Mouse (Mus musculus): ENCODE data around the gene Timp3. TPM values are rescaled to one million over a fixed set of nuclear protein-coding genes. Genes with fewer than 3 reads are reported as not detected.

The Timp3 gene
- polyA plus RNA-seq, 1 experiment from 2014 or later, result 53.9 TPM

GRCm38 (mm10) chr10:86293880-86294279 lies 6.3 kb upstream of the Timp3 start:
- ATAC-seq (ENCODE audit: insufficient number of reproducible peaks, low FRiP score, low TSS enrichment, low read depth) (no peak), DNase-seq (ENCODE audit: low spot score) (no peak)
- Histone ChIP-seq H3K9me3 (ENCODE audit: control insufficient read depth, low read length) (no peaks in the 10 kb centered on the region), H3K36me3 (ENCODE audit: control insufficient read depth, insufficient read depth, low read length) (no peaks in the 10 kb centered on the region), H3K4me3 (ENCODE audit: low read depth, low read length) (no peak overlapping the region), H3K27me3 (ENCODE audit: control insufficient read depth, insufficient read depth, low read length) (no peaks in the 10 kb centered on the region), H3K9ac (ENCODE audit: low read length) (no peak overlapping the region), H3K4me2 (ENCODE audit: low read depth, severe bottlenecking) (no peak overlapping the region), H3K4me1 (ENCODE audit: control insufficient read depth, insufficient read depth, low read length) (peaks cover 15% of the 10 kb centered on the region), H3K27ac (replicated peaks; ENCODE audit: low read depth, low read length) (no peak overlapping the region; the same call in 1 of the 2 replicates)
- 82% methylated on average over 1 of the region's 1 CpGs for WGBS

- Histone ChIP-seq H3K36me3 (ENCODE audit: control insufficient read depth, insufficient read depth, low read length) (no peaks in the 10 kb centered on the region), H3K9me3 (ENCODE audit: control insufficient read depth, low read length) (no peaks in the 10 kb centered on the region), H3K4me3 (ENCODE audit: low read depth, low read length) (no peak overlapping the region), H3K4me2 (ENCODE audit: low read depth, severe bottlenecking) (peak overlapping the region; percentile 49), H3K4me1 (ENCODE audit: control insufficient read depth, insufficient read depth, low read length) (peaks cover 15% of the 10 kb centered on the region), H3K27ac (replicated peaks; ENCODE audit: low read depth, low read length) (peak overlapping the region; percentile 94), H3K9ac (ENCODE audit: low read length) (peak overlapping the region; percentile 45; the same call in 1 of the 2 replicates), H3K27me3 (ENCODE audit: control insufficient read depth, insufficient read depth, low read length) (no peaks in the 10 kb centered on the region)
- ATAC-seq (ENCODE audit: insufficient number of reproducible peaks, low FRiP score, low TSS enrichment, low read depth) (peak; percentile 81), DNase-seq (ENCODE audit: low spot score) (peak; percentile 70)
- 52% methylated on average over 10 of the region's 10 CpGs for WGBS
Observed at GRCm38 (mm10) chr10:86294599-86295365, 5.4 kb upstream of the Timp3 start.

- H3K27ac ChIP-seq (replicated peaks; ENCODE audit: low read depth, low read length), result peak overlapping the region; percentile 94
- H3K4me1 ChIP-seq (ENCODE audit: control insufficient read depth, insufficient read depth, low read length), result peaks cover 15% of the 10 kb centered on the region
- no peaks in the 10 kb centered on the region for H3K36me3 ChIP-seq (ENCODE audit: control insufficient read depth, insufficient read depth, low read length)
- H3K4me2 ChIP-seq (ENCODE audit: low read depth, severe bottlenecking), result peak overlapping the region; percentile 49
- 6% methylated on average over 13 of the region's 13 CpGs for WGBS
- H3K9me3 ChIP-seq (ENCODE audit: control insufficient read depth, low read length), result no peaks in the 10 kb centered on the region
- H3K4me3 ChIP-seq (ENCODE audit: low read depth, low read length), result 0 out of 2 replicates have a peak overlapping the region, but pooled peaks have one; percentile 7
- DNase-seq (ENCODE audit: low spot score), result peak; percentile 80
- no peak overlapping the region; the same call in none of the 2 replicates for H3K9ac ChIP-seq (ENCODE audit: low read length)
- peak; percentile 77 for ATAC-seq (ENCODE audit: insufficient number of reproducible peaks, low FRiP score, low TSS enrichment, low read depth)
- H3K27me3 ChIP-seq (ENCODE audit: control insufficient read depth, insufficient read depth, low read length), result no peaks in the 10 kb centered on the region
Observed at GRCm38 (mm10) chr10:86295454-86296098, 4.6 kb upstream of the Timp3 start.

GRCm38 (mm10) chr10:86296111-86296510 lies 4.1 kb upstream of the Timp3 start:
- DNase-seq (ENCODE audit: low spot score) (peak; percentile 92), ATAC-seq (ENCODE audit: insufficient number of reproducible peaks, low FRiP score, low TSS enrichment, low read depth) (peak; percentile 36; the same call in 1 of the 2 replicates)
- Histone ChIP-seq H3K4me2 (ENCODE audit: low read depth, severe bottlenecking) (peak overlapping the region; percentile 49), H3K9me3 (ENCODE audit: control insufficient read depth, low read length) (no peaks in the 10 kb centered on the region), H3K36me3 (ENCODE audit: control insufficient read depth, insufficient read depth, low read length) (no peaks in the 10 kb centered on the region), H3K27me3 (ENCODE audit: control insufficient read depth, insufficient read depth, low read length) (no peaks in the 10 kb centered on the region), H3K4me3 (ENCODE audit: low read depth, low read length) (0 out of 2 replicates have a peak overlapping the region, but pooled peaks have one; percentile 7), H3K27ac (replicated peaks; ENCODE audit: low read depth, low read length) (peak overlapping the region; percentile 94), H3K9ac (ENCODE audit: low read length) (no peak overlapping the region; the same call in 1 of the 2 replicates), H3K4me1 (ENCODE audit: control insufficient read depth, insufficient read depth, low read length) (peaks cover 15% of the 10 kb centered on the region)
- 1% methylated on average over 14 of the region's 14 CpGs for WGBS

- Histone ChIP-seq H3K9ac (ENCODE audit: low read length) (no peak overlapping the region), H3K4me3 (ENCODE audit: low read depth, low read length) (no peak overlapping the region), H3K27me3 (ENCODE audit: control insufficient read depth, insufficient read depth, low read length) (no peaks in the 10 kb centered on the region), H3K4me1 (ENCODE audit: control insufficient read depth, insufficient read depth, low read length) (peaks cover 18% of the 10 kb centered on the region), H3K9me3 (ENCODE audit: control insufficient read depth, low read length) (no peaks in the 10 kb centered on the region), H3K27ac (replicated peaks; ENCODE audit: low read depth, low read length) (no peak overlapping the region), H3K4me2 (ENCODE audit: low read depth, severe bottlenecking) (no peak overlapping the region), H3K36me3 (ENCODE audit: control insufficient read depth, insufficient read depth, low read length) (no peaks in the 10 kb centered on the region)
- DNase-seq (ENCODE audit: low spot score) (no peak), ATAC-seq (ENCODE audit: insufficient number of reproducible peaks, low FRiP score, low TSS enrichment, low read depth) (no peak)
- WGBS, result 95% methylated on average over 2 of the region's 2 CpGs
Observed at GRCm38 (mm10) chr10:86297307-86297706, 2.9 kb upstream of the Timp3 start.

GRCm38 (mm10) chr10:86298326-86298725 lies 1.8 kb upstream of the Timp3 start:
- ATAC-seq (ENCODE audit: insufficient number of reproducible peaks, low FRiP score, low TSS enrichment, low read depth) (no peak), DNase-seq (ENCODE audit: low spot score) (no peak)
- Histone ChIP-seq H3K9ac (ENCODE audit: low read length) (no peak overlapping the region), H3K36me3 (ENCODE audit: control insufficient read depth, insufficient read depth, low read length) (no peaks in the 10 kb centered on the region), H3K4me3 (ENCODE audit: low read depth, low read length) (no peak overlapping the region), H3K4me2 (ENCODE audit: low read depth, severe bottlenecking) (no peak overlapping the region), H3K9me3 (ENCODE audit: control insufficient read depth, low read length) (no peaks in the 10 kb centered on the region), H3K27me3 (ENCODE audit: control insufficient read depth, insufficient read depth, low read length) (no peaks in the 10 kb centered on the region), H3K27ac (replicated peaks; ENCODE audit: low read depth, low read length) (no peak overlapping the region), H3K4me1 (ENCODE audit: control insufficient read depth, insufficient read depth, low read length) (peaks cover 25% of the 10 kb centered on the region)
- 83% methylated on average over 6 of the region's 6 CpGs for WGBS

- H3K4me1 ChIP-seq (ENCODE audit: control insufficient read depth, insufficient read depth, low read length), result peaks cover 22% of the 10 kb centered on the region
- no peak overlapping the region for H3K27ac ChIP-seq (replicated peaks; ENCODE audit: low read depth, low read length)
- H3K4me3 ChIP-seq (ENCODE audit: low read depth, low read length), result peak overlapping the region; percentile 73
- H3K9ac ChIP-seq (ENCODE audit: low read length), result peak overlapping the region; percentile 41
- peak overlapping the region; percentile 89 for H3K4me2 ChIP-seq (ENCODE audit: low read depth, severe bottlenecking)
- no peaks in the 10 kb centered on the region for H3K9me3 ChIP-seq (ENCODE audit: control insufficient read depth, low read length)
- no peaks in the 10 kb centered on the region for H3K27me3 ChIP-seq (ENCODE audit: control insufficient read depth, insufficient read depth, low read length)
- H3K36me3 ChIP-seq (ENCODE audit: control insufficient read depth, insufficient read depth, low read length), result no peaks in the 10 kb centered on the region; the same call in 1 of the 2 replicates
- ATAC-seq (ENCODE audit: insufficient number of reproducible peaks, low FRiP score, low TSS enrichment, low read depth) (no peak), DNase-seq (ENCODE audit: low spot score) (no peak)
- 33% methylated on average over 6 of the region's 6 CpGs for WGBS
Observed at GRCm38 (mm10) chr10:86299795-86300194, 377 bp upstream of the Timp3 start.

GRCm38 (mm10) chr10:86301117-86301490 lies 932 bp downstream of the Timp3 start:
- under 1% methylated on average over 10 of the region's 10 CpGs for WGBS
- Histone ChIP-seq H3K4me2 (ENCODE audit: low read depth, severe bottlenecking) (peak overlapping the region; percentile 89), H3K36me3 (ENCODE audit: control insufficient read depth, insufficient read depth, low read length) (no peaks in the 10 kb centered on the region; the same call in 1 of the 2 replicates), H3K9me3 (ENCODE audit: control insufficient read depth, low read length) (no peaks in the 10 kb centered on the region), H3K27me3 (ENCODE audit: control insufficient read depth, insufficient read depth, low read length) (no peaks in the 10 kb centered on the region), H3K9ac (ENCODE audit: low read length) (peak overlapping the region; percentile 81), H3K27ac (replicated peaks; ENCODE audit: low read depth, low read length) (no peak overlapping the region; the same call in 1 of the 2 replicates), H3K4me3 (ENCODE audit: low read depth, low read length) (peak overlapping the region; percentile 73), H3K4me1 (ENCODE audit: control insufficient read depth, insufficient read depth, low read length) (peaks cover 19% of the 10 kb centered on the region)
- ATAC-seq (ENCODE audit: insufficient number of reproducible peaks, low FRiP score, low TSS enrichment, low read depth) (no peak), DNase-seq (ENCODE audit: low spot score) (no peak)
